Mouse (Mus musculus): Measurements from ENCODE around the gene Hist3h2ba.

Hist3h2ba gene

GRCm38 (mm10) chr11:58948542-58949479, at the start of gene Hist3h2ba:
TSS of gene Hist3h2ba (plus strand) at chr11:58948920.
- peak; percentile 99 for DNase-seq (ENCODE audit: low spot score)

GRCm38 (mm10) chr11:58901080-58901479, 47.6 kb upstream of the Hist3h2ba start:
- DNase-seq (ENCODE audit: low spot score): no peak

DNA sequence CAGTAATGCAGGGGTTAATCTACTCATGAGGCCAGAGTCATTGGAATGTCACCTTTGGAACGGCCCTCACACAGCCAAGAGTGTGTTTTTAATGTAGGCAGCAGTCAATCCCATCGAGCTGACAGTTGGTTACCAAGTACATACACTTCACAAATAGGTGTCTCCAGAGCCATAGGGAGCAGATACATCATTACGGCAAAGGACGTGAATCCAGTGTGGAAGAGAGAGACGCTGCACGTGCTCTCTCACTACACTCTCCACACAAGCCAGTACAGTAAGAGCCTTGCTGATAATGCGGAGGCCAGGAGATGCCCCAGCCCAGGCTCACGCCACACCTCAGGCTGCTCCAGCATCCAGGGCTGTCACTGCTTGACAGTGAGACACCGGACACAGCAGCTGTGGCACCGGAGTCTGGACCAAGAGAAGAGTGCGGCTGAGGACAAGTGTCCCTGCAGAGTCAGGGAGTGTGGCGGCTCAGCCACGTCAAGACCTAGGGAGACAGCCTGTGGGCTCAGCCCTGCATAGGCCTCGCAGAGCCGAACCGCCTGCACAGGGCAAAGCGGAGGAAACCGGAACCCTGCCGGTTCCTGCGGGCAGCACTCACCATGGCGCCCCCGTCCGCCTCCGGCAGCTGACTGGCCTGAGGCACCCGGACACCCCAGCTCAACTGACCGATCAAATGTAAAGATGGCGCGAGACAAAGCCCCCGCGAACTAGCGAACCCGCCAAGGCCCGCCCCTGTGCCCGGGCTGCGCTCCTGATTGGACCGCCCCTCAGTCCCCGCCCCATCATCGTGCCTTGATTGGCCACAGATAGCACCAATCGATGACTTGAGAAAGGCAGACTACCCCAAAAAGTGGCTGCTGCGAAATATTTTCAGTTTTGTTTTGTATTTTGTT, 45.0 kb upstream of the Hist3h2ba start, which contains the start of gene Zfp39:
Gene Zfp39, minus strand, starts transcription at position 715 of the 899 bp plus-strand sequence.
- DNase-seq (ENCODE audit: low spot score): peak; percentile 95

GRCm38 (mm10) chr11:58904410-58904718, 44.4 kb upstream of the Hist3h2ba start:
- no peak for DNase-seq (ENCODE audit: low spot score)

DNA sequence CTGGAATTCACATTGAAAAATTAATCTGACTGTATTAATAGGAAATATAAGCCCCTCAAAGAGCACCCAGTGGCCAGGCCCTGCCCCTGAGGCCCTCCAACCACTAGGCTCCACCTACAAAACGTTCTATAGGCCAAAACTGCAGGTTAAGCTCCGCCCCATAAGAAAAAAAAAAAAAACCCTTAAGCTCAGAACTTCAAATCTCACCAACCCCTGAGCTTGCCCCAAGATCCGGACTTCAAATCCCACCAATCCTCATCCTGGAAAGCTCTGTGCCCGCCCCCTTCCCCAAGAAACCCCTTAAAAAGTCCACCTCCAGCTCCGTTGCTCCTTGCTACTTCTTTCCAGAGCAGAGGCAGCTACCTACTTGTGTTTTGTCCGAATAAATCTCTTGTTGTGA, 43.9 kb upstream of the Hist3h2ba start:
- no peak for DNase-seq (ENCODE audit: low spot score)

DNA sequence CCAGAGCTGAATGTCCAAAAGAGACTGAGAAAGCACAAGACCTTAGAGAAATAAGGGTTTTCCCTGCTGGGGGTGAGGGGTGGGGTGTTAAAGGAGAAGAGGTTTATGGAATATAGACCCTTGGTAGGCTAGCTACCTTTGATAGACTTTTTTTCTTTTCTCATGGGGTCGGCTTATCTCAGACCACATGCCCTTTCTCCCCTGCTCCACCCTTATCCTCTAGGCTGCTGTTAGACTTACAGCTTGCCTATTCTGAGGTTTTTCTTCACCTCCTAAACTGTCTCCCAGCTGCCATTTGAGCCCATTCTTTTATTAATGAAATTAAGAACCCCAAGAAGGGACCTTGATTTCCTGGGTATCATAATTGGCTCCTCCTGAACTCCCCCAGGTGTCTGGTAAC, 34.9 kb upstream of the Hist3h2ba start:
- DNase-seq (ENCODE audit: low spot score): no peak

DNA sequence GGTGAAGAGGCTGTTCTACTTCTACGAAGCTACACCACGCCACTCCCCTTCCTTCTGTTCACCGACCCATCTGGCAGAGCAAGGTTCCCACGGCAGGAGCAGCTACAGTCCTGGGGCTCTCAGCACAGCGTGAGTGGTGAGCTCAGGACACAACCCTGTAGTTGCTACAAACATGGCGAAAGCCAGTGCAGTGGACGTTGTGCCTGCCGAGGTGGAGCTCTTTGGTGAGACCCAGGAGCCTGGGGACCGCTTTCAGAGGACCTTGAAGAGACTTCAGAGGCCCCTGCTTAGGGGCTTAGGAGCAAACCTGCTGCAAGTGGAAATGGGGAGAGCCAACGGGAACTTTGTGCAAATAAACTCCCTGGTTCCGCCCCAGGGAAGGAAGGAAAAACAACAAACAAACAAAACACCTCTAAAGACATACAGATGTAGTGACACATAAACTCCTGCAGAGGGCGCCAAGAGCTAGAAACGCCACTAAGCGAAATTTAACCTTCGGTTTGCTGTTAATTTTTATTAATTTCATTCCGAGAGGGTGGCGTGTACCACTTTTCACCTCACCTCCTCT, 34.2 kb upstream of the Hist3h2ba start:
- peak; percentile 75 for DNase-seq (ENCODE audit: low spot score)

- peak; percentile 49 for DNase-seq (ENCODE audit: low spot score)
Observed at GRCm38 (mm10) chr11:58916879-58917744, 31.6 kb upstream of the Hist3h2ba start.

- no peak for DNase-seq (ENCODE audit: low spot score)
Observed at GRCm38 (mm10) chr11:58917745-58918366, 30.9 kb upstream of the Hist3h2ba start, which contains the start of gene Btnl10. TSS of gene Btnl10 (plus strand) at chr11:58917908.

DNA sequence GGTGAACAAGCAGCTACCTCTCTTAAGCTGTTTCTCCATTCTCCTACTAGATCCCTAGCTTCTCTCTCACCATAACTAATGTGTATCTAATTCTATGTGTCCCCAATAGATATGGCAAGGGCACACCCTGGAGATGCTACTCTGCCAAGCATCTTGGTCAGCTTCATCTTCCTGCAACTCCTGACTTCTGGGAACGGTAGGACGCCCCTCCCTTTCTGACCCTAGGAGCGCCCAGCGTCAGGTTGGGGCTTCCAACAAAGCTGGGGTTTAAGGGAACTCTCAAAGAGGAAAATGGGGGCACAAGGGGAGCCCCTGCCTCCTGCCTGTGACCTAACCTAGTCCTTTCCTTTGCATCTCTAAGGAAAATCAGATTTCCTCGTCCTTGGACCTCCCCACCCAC, 30.0 kb upstream of the Hist3h2ba start:
- no peak for DNase-seq (ENCODE audit: low spot score)

GRCm38 (mm10) chr11:58922420-58922819, 26.3 kb upstream of the Hist3h2ba start:
- DNase-seq (ENCODE audit: low spot score): no peak

DNA sequence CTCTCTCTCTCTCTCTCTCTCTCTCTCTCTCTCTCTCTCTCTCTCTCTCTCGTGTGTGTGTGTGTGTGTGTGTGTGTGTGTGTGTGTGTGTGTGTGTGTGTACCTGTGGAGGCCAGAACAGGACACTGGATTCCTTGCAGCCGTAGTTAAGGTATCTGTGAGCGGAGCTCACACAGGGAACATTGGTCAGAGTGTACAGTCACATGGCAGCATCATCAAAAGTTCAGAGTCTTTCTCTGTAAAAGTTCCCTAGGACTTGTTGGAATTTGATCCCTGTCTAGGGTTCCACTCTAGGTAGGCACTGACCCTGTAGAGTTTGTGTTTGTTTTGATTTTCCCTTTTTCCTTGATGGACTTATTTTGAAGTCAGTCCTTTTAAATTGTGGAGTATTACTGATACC, 22.1 kb upstream of the Hist3h2ba start:
- DNase-seq (ENCODE audit: low spot score): no peak

DNA sequence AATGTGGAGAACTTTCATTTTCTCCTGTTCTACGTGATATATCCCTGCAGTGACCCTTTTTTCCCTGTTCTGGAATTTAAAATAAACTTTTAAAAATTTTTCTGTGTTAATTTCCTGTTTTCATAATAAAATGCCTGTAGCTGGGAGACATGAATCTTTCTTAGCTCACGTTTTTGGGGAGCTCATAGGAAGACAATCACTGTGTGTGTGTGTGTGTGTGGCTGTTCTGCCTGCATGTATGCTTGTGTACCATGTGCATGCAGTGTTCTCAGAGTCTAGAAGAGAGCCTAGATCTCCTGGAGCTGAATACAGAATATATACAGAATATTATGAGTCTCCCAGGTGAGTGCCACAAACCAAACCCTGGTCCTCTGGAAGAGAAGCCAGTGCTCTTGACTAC, 21.7 kb upstream of the Hist3h2ba start:
- DNase-seq (ENCODE audit: low spot score): no peak

- DNase-seq (ENCODE audit: low spot score): peak; percentile 92
Observed at GRCm38 (mm10) chr11:58927790-58928651, 20.7 kb upstream of the Hist3h2ba start.

GRCm38 (mm10) chr11:58929055-58929454, 19.7 kb upstream of the Hist3h2ba start:
- no peak for DNase-seq (ENCODE audit: low spot score)

DNA sequence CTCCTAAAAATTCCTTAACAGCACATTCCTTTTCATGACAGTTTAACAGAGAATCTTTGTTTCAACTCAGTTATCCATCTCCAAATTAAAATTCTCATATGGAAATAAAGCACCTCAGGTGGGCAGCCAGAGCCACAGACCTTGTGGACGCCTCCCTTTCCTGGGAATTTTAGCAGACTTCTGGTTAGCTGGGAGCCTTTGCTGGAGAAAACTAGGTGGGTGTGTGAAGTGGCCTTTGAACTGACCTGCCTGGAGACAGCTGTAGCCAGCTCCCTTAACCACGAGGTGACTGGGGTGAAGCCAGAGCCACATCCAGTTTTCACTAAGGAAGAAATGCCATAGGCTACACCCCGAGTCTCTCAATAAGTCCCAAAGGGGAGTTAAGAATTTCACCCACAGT, 19.1 kb upstream of the Hist3h2ba start:
- no peak for DNase-seq (ENCODE audit: low spot score)

DNA sequence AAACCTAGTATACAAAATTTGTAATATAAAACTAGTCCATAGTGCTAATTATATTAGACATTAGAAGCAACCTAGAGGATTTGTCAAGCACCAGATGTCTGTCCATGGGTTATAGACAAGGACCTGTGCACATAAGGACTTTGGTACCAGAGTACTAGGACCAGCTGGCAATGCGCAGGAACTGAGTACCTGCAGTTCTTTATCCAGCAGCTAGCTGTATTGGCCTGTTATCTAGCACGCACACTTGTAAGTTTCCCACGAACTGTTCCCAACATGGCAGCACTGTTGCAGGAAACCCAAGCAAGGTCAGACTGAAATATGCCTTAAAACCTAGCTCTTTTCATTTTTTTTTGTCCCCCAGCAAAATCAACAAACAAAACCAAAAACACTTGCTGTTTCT, 18.5 kb upstream of the Hist3h2ba start:
- no peak for DNase-seq (ENCODE audit: low spot score)

- DNase-seq (ENCODE audit: low spot score): peak; percentile 51
Observed at GRCm38 (mm10) chr11:58931576-58931975, 17.1 kb upstream of the Hist3h2ba start.

- peak; percentile 66 for DNase-seq (ENCODE audit: low spot score)
Observed at GRCm38 (mm10) chr11:58937909-58938308, 10.8 kb upstream of the Hist3h2ba start.
